Mouse (Mus musculus): ENCODE measurements around the gene Rhbdl3. TPM values are rescaled to one million over a fixed set of nuclear protein-coding genes. Genes with fewer than 3 reads are reported as not detected.
"Not testable (repeated sequence)": the region's sequence is repeated elsewhere in the genome, so short reads cannot be mapped to it uniquely, and the experiment has no call there.

Rhbdl3 gene
- polyA plus RNA-seq, 1 experiment from 2014 or later = 9.0 TPM

DNA sequence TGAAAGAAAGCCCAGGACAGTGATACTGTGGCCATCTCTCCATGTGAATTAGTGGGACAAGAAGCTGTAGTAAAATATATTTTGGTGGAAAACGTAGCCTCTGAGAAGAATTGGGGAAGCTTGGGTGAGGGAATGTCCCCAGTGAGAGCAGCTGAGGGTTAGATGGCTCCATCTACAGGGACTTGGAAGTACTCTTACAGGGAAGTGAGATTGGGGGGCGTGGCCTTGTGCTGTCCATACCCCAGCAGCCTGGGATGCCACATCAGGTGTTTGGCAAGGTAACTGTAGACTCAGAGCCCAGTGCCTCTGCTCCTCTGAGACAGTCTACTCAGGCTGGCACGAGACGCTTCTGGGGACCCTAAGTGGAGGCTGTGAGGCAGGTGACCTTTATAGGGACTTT, 54.1 kb downstream of the Rhbdl3 start:
- WGBS = 34% methylated on average over 4 of the region's 4 CpGs
- no peak overlapping the region for H3K9ac ChIP-seq (ENCODE audit: low read length)
- no peaks in the 10 kb centered on the region for H3K36me3 ChIP-seq (ENCODE audit: control insufficient read depth, insufficient read depth, low read length)
- ATAC-seq (replicated peaks; ENCODE audit: low FRiP score) (no peak), DNase-seq (ENCODE audit: low spot score) (no peak)
- no peaks in the 10 kb centered on the region for H3K27me3 ChIP-seq (ENCODE audit: control insufficient read depth, insufficient read depth, low read length)
- H3K4me3 ChIP-seq (ENCODE audit: low read depth, low read length) = no peak overlapping the region
- H3K4me2 ChIP-seq (ENCODE audit: low read depth, low read length, severe bottlenecking) = no peak overlapping the region
- no peak overlapping the region for H3K27ac ChIP-seq (ENCODE audit: low read depth, low read length)
- H3K9me3 ChIP-seq (ENCODE audit: control insufficient read depth, low read length) = no peaks in the 10 kb centered on the region
- H3K4me1 ChIP-seq (replicated peaks; ENCODE audit: control insufficient read depth, insufficient read depth, low read length) = no peaks in the 10 kb centered on the region

DNA sequence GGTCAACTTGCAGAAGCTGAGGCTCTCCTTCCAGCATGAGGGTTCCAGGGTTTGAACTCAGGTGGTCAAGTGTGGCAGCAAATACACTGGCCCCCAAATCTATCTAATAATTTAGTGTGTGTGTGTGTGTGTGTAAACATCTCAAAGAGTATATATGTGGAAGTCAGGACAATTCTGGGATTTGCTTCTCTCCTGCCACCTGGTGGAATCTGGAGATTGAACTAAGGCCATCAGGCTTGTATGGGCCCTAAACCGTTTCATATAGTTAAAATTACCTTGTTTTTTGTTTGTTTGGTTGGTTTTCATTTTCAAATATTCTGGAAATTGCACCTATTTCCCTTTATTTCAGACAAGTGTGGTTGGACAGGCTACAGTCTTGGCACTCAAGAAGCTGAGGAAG, 68.2 kb downstream of the Rhbdl3 start:
- Histone ChIP-seq H3K4me2 (ENCODE audit: low read depth, low read length, severe bottlenecking) (no peak overlapping the region), H3K27me3 (ENCODE audit: control insufficient read depth, insufficient read depth, low read length) (no peaks in the 10 kb centered on the region), H3K9ac (ENCODE audit: low read length) (no peak overlapping the region), H3K9me3 (ENCODE audit: control insufficient read depth, low read length) (no peaks in the 10 kb centered on the region), H3K36me3 (ENCODE audit: control insufficient read depth, insufficient read depth, low read length) (peaks cover 3% of the 10 kb centered on the region; the same call in 1 of the 2 replicates), H3K4me3 (ENCODE audit: low read depth, low read length) (no peak overlapping the region), H3K27ac (ENCODE audit: low read depth, low read length) (no peak overlapping the region), H3K4me1 (replicated peaks; ENCODE audit: control insufficient read depth, insufficient read depth, low read length) (no peaks in the 10 kb centered on the region)
- DNase-seq (ENCODE audit: low spot score) = no peak
- ATAC-seq (replicated peaks; ENCODE audit: low FRiP score) = no peak
- 91% methylated on average over 1 of the region's 1 CpGs for WGBS

DNA sequence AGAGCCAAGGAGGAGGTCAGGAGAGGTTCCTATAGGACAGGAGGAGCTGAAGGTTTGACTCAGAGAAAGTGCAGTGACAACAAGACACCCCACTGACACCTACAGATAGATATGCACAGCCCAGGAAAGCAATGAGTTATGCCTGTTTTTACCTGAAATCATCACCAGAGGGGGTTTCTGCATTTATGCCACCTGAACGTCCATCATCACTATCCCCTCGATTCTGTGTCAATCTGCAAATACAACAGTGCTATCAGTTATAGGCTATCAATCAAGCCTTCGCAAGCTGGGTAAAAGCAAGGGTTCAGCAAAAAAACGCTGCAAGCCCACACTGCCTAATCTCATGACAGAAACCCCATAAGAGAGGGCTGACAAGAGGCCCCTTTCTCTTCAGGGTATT, 75.9 kb downstream of the Rhbdl3 start:
- ATAC-seq (replicated peaks; ENCODE audit: low FRiP score) (no peak), DNase-seq (ENCODE audit: low spot score) (no peak)
- Histone ChIP-seq H3K27me3 (ENCODE audit: control insufficient read depth, insufficient read depth, low read length) (no peaks in the 10 kb centered on the region), H3K27ac (ENCODE audit: low read depth, low read length) (no peak overlapping the region), H3K4me2 (ENCODE audit: low read depth, low read length, severe bottlenecking) (no peak overlapping the region; the same call in 1 of the 2 replicates), H3K9me3 (ENCODE audit: control insufficient read depth, low read length) (no peaks in the 10 kb centered on the region), H3K4me3 (ENCODE audit: low read depth, low read length) (no peak overlapping the region; the same call in 1 of the 2 replicates), H3K9ac (ENCODE audit: low read length) (no peak overlapping the region), H3K36me3 (ENCODE audit: control insufficient read depth, insufficient read depth, low read length) (no peaks in the 10 kb centered on the region), H3K4me1 (replicated peaks; ENCODE audit: control insufficient read depth, insufficient read depth, low read length) (no peaks in the 10 kb centered on the region)
- WGBS = 81% methylated on average over 4 of the region's 4 CpGs

DNA sequence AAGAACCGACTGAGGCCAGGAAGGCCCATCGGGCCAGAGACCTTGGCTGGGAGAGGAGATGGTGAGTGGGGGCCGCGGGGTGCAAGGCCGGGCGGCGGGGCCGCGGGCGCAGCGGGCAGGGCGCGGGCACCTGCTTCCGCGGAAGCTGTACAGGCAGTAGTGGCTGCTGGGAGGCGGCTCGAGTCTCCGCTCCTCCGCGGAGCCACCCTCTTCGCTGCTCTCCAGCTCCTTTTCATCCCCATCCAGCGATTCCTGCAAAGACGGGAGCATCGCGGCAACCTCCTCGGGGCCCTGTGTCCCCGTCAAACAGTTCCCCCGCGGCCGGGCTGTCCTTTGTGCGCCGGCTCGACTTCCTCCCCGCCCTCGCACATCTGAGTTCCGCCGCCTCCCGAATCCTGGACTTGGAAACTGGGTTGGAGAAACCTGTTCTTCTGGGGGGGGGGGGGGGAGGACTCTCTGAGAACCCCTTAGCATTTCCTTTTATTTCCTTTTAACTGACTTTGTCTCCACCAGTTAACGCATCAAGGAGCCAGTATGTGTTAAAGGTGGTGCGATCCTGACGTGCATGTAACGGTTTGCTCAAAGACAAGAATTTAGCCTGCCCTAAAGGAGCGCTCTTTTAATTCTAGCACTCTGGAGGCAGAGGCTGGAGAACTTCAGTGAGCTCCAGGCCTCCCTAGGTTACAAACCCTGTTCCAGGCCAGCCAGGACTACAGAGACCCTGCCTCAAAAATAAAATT, 77.2 kb downstream of the Rhbdl3 start, which contains the start of gene 5730455P16Rik:
Gene 5730455P16Rik, minus strand, starts transcription at position 323 of the 740 bp plus-strand sequence.
- WGBS = 2% methylated on average over 43 of the region's 43 CpGs
- DNase-seq (ENCODE audit: low spot score) (peak; percentile 93), ATAC-seq (replicated peaks; ENCODE audit: low FRiP score) (peak; percentile 86)

DNA sequence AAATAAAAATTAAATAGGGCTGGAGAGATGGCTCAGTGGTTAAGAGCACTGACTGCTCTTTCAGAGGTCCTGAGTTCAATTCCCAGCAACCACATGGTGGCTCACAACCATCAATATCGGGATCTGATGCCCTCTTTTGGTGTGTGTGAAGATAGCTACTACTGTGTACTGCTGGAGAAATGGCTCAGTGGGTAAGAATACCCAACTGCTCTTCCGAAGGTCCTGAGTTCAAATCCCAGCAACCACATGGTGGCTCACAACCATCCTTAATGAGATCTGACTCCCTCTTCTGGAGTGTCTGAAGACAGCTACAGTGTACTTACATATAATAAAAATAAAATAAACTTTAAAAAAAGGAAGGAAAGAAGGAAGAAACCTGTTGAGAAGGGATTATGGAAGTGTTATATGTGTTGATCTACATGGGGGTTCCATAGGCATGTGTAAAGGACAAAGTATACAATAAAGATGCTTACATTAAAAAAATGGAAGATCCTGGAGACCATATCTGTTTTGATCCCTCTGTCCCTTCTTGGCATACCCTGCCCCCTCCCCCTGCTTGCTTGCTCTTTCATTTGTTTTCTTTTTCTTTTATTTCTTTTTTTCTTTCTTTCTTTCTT, 77.8 kb downstream of the Rhbdl3 start:
- WGBS = 65% methylated on average over 2 of the region's 2 CpGs
- peak overlapping the region; percentile 99 for H3K9ac ChIP-seq (ENCODE audit: low read length)
- not testable (repeated sequence) for H3K36me3 ChIP-seq (ENCODE audit: control insufficient read depth, insufficient read depth, low read length); H3K27ac ChIP-seq (ENCODE audit: low read depth, low read length); H3K9me3 ChIP-seq (ENCODE audit: control insufficient read depth, low read length); H3K4me1 ChIP-seq (replicated peaks; ENCODE audit: control insufficient read depth, insufficient read depth, low read length); ATAC-seq (replicated peaks; ENCODE audit: low FRiP score); DNase-seq (ENCODE audit: low spot score); H3K27me3 ChIP-seq (ENCODE audit: control insufficient read depth, insufficient read depth, low read length)
- H3K4me3 ChIP-seq (ENCODE audit: low read depth, low read length) = peak overlapping the region; percentile 70; the same call in 1 of the 2 replicates
- H3K4me2 ChIP-seq (ENCODE audit: low read depth, low read length, severe bottlenecking) = peak overlapping the region; percentile 78; the same call in 1 of the 2 replicates

More for the DNA sequence above, 77.2 kb downstream of the Rhbdl3 start, which contains the start of gene 5730455P16Rik:
- Histone ChIP-seq H3K4me3 (ENCODE audit: low read depth, low read length) (peak within 1 kb of the TSS; percentile 70), H3K36me3 (ENCODE audit: control insufficient read depth, insufficient read depth, low read length) (no peaks in the 10 kb centered on the region), H3K27ac (ENCODE audit: low read depth, low read length) (peak within 1 kb of the TSS; percentile 75), H3K9me3 (ENCODE audit: control insufficient read depth, low read length) (no peaks in the 10 kb centered on the region), H3K4me1 (replicated peaks; ENCODE audit: control insufficient read depth, insufficient read depth, low read length) (0 out of 2 replicates have a peak, but pooled peaks cover 2% of the 10 kb centered on the region), H3K9ac (ENCODE audit: low read length) (peak within 1 kb of the TSS; percentile 99), H3K27me3 (ENCODE audit: control insufficient read depth, insufficient read depth, low read length) (no peaks in the 10 kb centered on the region), H3K4me2 (ENCODE audit: low read depth, low read length, severe bottlenecking) (peak within 1 kb of the TSS; percentile 78)

DNA sequence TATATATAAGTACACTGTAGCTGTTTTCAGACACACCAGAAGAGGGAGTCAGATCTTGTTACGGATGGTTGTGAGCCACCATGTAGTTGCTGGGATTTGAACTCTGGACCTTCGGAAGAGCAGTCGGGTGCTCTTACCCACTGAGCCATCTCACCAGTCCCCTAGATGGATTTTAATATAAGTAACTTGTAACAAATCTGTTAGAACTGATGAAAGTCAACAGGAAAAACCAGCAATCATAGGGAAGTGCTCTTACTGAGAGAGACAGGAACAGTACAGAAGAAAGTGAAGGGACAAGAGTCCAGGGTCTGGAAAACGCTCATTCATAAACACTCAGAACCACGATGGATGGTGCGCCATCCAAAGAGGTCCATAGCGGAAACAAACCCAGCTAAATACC, 78.5 kb downstream of the Rhbdl3 start:
- H3K36me3 ChIP-seq (ENCODE audit: control insufficient read depth, insufficient read depth, low read length); DNase-seq (ENCODE audit: low spot score); ATAC-seq (replicated peaks; ENCODE audit: low FRiP score): not testable (repeated sequence)

DNA sequence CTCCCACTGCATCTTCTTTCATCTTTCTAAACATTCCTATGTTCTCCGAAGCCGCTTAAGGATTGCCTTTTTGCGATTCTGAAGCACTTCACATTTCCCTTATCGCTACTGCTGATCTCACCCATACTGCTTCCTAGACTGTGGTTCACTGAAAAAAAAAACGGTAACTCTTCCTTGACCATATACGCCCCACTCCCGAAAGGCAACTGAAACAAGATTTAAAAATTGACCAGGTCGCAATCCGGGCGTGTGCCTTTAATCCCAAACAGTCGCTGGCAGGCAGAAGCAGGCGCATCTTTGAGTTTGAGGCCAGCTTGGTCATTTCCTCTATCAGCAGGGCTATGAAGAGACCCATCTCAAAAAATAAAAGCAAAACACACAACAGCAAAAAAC, 81.9 kb downstream of the Rhbdl3 start:
- Histone ChIP-seq H3K9ac (ENCODE audit: low read length) (peak overlapping the region; percentile 99), H3K4me2 (ENCODE audit: low read depth, low read length, severe bottlenecking) (peak overlapping the region; percentile 59), H3K9me3 (ENCODE audit: control insufficient read depth, low read length) (no peaks in the 10 kb centered on the region), H3K36me3 (ENCODE audit: control insufficient read depth, insufficient read depth, low read length) (no peaks in the 10 kb centered on the region), H3K4me3 (ENCODE audit: low read depth, low read length) (peak overlapping the region; percentile 97), H3K27me3 (ENCODE audit: control insufficient read depth, insufficient read depth, low read length) (no peaks in the 10 kb centered on the region), H3K27ac (ENCODE audit: low read depth, low read length) (peak overlapping the region; percentile 28; the same call in 1 of the 2 replicates), H3K4me1 (replicated peaks; ENCODE audit: control insufficient read depth, insufficient read depth, low read length) (peaks cover 10% of the 10 kb centered on the region; the same call in 1 of the 2 replicates)
- WGBS = 10% methylated on average over 12 of the region's 12 CpGs
- DNase-seq (ENCODE audit: low spot score) (no peak), ATAC-seq (replicated peaks; ENCODE audit: low FRiP score) (peak; percentile 40; the same call in 1 of the 2 replicates)

More for the DNA sequence above, 78.5 kb downstream of the Rhbdl3 start:
- not testable (repeated sequence) for H3K9ac ChIP-seq (ENCODE audit: low read length); H3K27me3 ChIP-seq (ENCODE audit: control insufficient read depth, insufficient read depth, low read length); H3K4me2 ChIP-seq (ENCODE audit: low read depth, low read length, severe bottlenecking); H3K27ac ChIP-seq (ENCODE audit: low read depth, low read length); H3K4me1 ChIP-seq (replicated peaks; ENCODE audit: control insufficient read depth, insufficient read depth, low read length); H3K9me3 ChIP-seq (ENCODE audit: control insufficient read depth, low read length); H3K4me3 ChIP-seq (ENCODE audit: low read depth, low read length)
- WGBS = 94% methylated on average over 7 of the region's 7 CpGs

DNA sequence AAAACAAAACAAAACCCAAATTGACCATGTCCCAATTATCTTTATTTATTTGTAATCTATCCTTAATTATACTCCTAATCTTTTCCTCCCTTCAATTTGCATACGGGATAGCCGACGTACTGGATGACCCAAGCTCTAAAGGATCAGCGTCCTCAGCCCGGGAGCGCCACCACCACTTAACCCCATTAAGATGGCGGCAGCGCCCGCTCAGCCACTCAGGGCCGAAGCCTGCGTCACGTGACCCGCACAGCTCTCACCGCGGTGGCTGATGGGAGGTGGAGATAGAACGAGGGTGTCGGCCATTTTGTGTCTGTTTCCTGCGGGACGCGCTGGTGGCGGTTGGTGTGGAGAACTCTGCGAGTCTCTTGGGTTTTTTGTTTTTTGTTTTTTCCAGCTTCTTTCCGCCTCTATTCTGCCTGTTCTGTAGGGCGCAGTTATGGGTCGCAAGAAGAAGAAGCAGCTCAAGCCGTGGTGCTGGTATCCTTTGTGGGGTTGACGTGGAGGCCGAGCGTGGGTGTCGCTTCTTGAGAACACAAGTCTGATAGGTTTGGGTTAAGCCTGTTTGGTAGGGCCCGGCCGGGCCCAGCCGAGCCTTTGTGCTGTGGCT, 82.4 kb downstream of the Rhbdl3 start, which contains the start of gene Zfp207:
Gene Zfp207, plus strand, starts transcription at position 261 of the 607 bp plus-strand sequence.
- H3K4me3 ChIP-seq (ENCODE audit: low read depth, low read length) = peak within 1 kb of the TSS; percentile 97
- no peaks in the 10 kb centered on the region for H3K36me3 ChIP-seq (ENCODE audit: control insufficient read depth, insufficient read depth, low read length)
- peaks cover 10% of the 10 kb centered on the region; the same call in 1 of the 2 replicates for H3K4me1 ChIP-seq (replicated peaks; ENCODE audit: control insufficient read depth, insufficient read depth, low read length)
- ATAC-seq (replicated peaks; ENCODE audit: low FRiP score) = peak; percentile 96
- peak within 1 kb of the TSS; percentile 79 for H3K27ac ChIP-seq (ENCODE audit: low read depth, low read length)
- peak; percentile 98 for DNase-seq (ENCODE audit: low spot score)
- WGBS = 0% methylated on average over 33 of the region's 33 CpGs
- H3K27me3 ChIP-seq (ENCODE audit: control insufficient read depth, insufficient read depth, low read length) = no peaks in the 10 kb centered on the region
- peak within 1 kb of the TSS; percentile 99 for H3K9ac ChIP-seq (ENCODE audit: low read length)
- H3K4me2 ChIP-seq (ENCODE audit: low read depth, low read length, severe bottlenecking) = peak within 1 kb of the TSS; percentile 94
- H3K9me3 ChIP-seq (ENCODE audit: control insufficient read depth, low read length) = no peaks in the 10 kb centered on the region
